Comparison of ENCODE assay signal across 21 mouse cellular contexts in genomic region chr5:125508006-125508405, GRCm38 (mm10). TPM values are rescaled to one million over a fixed set of nuclear protein-coding genes. Genes with fewer than 3 reads are reported as not detected.
A peak's percentile ranks its signal among the peaks of the same experiment; 100 is the strongest.
DNase-seq lines count a peak whose midpoint lies in the region; ATAC-seq and TF ChIP-seq lines count a peak whose summit lies in the region.
"Had no signal": no experiment of that assay in that cellular context is flagged by ENCODE, and none has a peak within 500 bp of the region (broad histone marks: within the 10 kb centered on the region; RNA-seq: fewer than 3 reads in every experiment).

No protein-coding gene starts in this region.

- H3K27ac ChIP-seq in forebrain, postnatal 0 days (ENCODE audit: low read depth, low read length): no peak overlapping the region
- no peak overlapping the region for H3K27ac ChIP-seq in midbrain, embryonic 15.5 days

- no peak for TF ChIP-seq CTCF in forebrain, postnatal 0 days (IDR thresholded peaks at IDR 0.05; ENCODE audit: low read depth)

- H3K9ac ChIP-seq in forebrain, postnatal 0 days: no peak overlapping the region
- no peak overlapping the region for H3K9ac ChIP-seq in midbrain, embryonic 15.5 days

- no peak overlapping the region for H3K4me2 ChIP-seq in forebrain, postnatal 0 days (ENCODE audit: low read depth)
- H3K4me2 ChIP-seq in midbrain, embryonic 15.5 days: no peak overlapping the region

- no peaks in the 10 kb centered on the region for H3K9me3 ChIP-seq in forebrain, postnatal 0 days (ENCODE audit: low read length)
- no peaks in the 10 kb centered on the region for H3K9me3 ChIP-seq in midbrain, embryonic 15.5 days
- H3K9me3 ChIP-seq: G1E had no signal

- H3K4me3 ChIP-seq in forebrain, postnatal 0 days (ENCODE audit: low read depth, low read length): no peak overlapping the region
- H3K4me3 ChIP-seq in midbrain, embryonic 15.5 days: no peak overlapping the region

- no peak for ATAC-seq in forebrain, postnatal 0 days
- ATAC-seq in midbrain, embryonic 15.5 days (replicated peaks): no peak
- ATAC-seq: activated CD4-positive, CD25-positive, alpha-beta regulatory T cell, adult 4 months; CD4-positive, CD25-positive, alpha-beta regulatory T cell, adult 4 months; Patski had no signal

- peaks cover 67% of the 10 kb centered on the region for H3K36me3 ChIP-seq in forebrain, postnatal 0 days (ENCODE audit: insufficient read depth)
- peaks cover 16% of the 10 kb centered on the region; the same call in 1 of the 2 replicates for H3K36me3 ChIP-seq in midbrain, embryonic 15.5 days (replicated peaks)

- no peaks in the 10 kb centered on the region for H3K4me1 ChIP-seq in forebrain, postnatal 0 days (ENCODE audit: insufficient read depth)
- no peaks in the 10 kb centered on the region for H3K4me1 ChIP-seq in midbrain, embryonic 15.5 days

- 95% methylated on average over 10 of the region's 10 CpGs for WGBS in forebrain, postnatal 0 days
- 85% methylated on average over 10 of the region's 10 CpGs for WGBS in midbrain, embryonic 15.5 days

- DNase-seq in R1 (ENCODE audit: low read depth, low spot score) (peak; percentile 78), ZHBTc4 (ENCODE audit: low read depth, low spot score) (peak; percentile 54)
- no peak for DNase-seq in forebrain, postnatal 0 days
- DNase-seq: adrenal gland, adult 2 months; adrenal gland, adult 8-10 months; adrenal gland, postnatal 10 days; adrenal gland, postnatal 14 days; adrenal gland, postnatal 25 days; adrenal gland, postnatal 36 days; cerebellum, adult 11 months; cerebellum, adult 11-12 months; cerebellum, adult 18-20 months; cerebellum, adult 2 months; cerebellum, adult 8-10 months had no signal

- H3K27me3 ChIP-seq in forebrain, postnatal 0 days (ENCODE audit: insufficient read depth, low read length): no peaks in the 10 kb centered on the region
- no peaks in the 10 kb centered on the region for H3K27me3 ChIP-seq in midbrain, embryonic 15.5 days (replicated peaks)
- H3K27me3 ChIP-seq: CH12.LX, Patski had no signal

RNA-seq across cellular contexts. Expression of gene Tmem132b, which starts 23.6 kb away (rescaled TPM):
- total RNA-seq in forebrain, postnatal 0 days (2014; rRNA removed): 32.2 and 48.9 TPM in 2 replicates
- 5.1 and 7.8 TPM in 2 replicates for polyA plus RNA-seq in forebrain, postnatal 0 days (2015; fragmentation: Nextera tagmentation; extraction: Ambion mirVana)
- polyA plus RNA-seq in midbrain, embryonic 15.5 days (2015; fragmentation: Nextera tagmentation; extraction: Ambion mirVana): 6.8 and 8.1 TPM in 2 replicates
- total RNA-seq: CH12.LX, MEL had no signal
- polyA plus RNA-seq: activated CD4-positive, CD25-positive, alpha-beta regulatory T cell, adult 4 months; G1E; Patski had no signal

RNA-seq across cellular contexts. Expression of gene Aacs, which starts 32.4 kb away (rescaled TPM):
- total RNA-seq in forebrain, postnatal 0 days (2014; rRNA removed): 90.9 and 116 TPM in 2 replicates
- 83.8 and 97.9 TPM in 2 replicates for polyA plus RNA-seq in forebrain, postnatal 0 days (2015; fragmentation: Nextera tagmentation; extraction: Ambion mirVana)
- polyA plus RNA-seq in midbrain, embryonic 15.5 days (2015; fragmentation: Nextera tagmentation; extraction: Ambion mirVana): 95.9 and 96.0 TPM in 2 replicates
